Mouse (Mus musculus) CH12.LX (cell line): ENCODE data around the gene Ndufa5. TPM values are rescaled to one million over a fixed set of nuclear protein-coding genes. Genes with fewer than 3 reads are reported as not detected.
A peak's percentile ranks its signal among the peaks of the same experiment; 100 is the strongest.

Source experiments
- DNase-seq: peaks from one replicate; pipeline ENCODE4 v3.0.0-alpha.2; 2013; ENCODE audit errors: extremely low read depth
- H3K27ac ChIP-seq: 2 replicates; pipeline ENCODE4 v1.5.1; 2012; ENCODE audit warnings: low read depth, mild to moderate bottlenecking, control low read depth, moderate library complexity; ENCODE audit not compliant: insufficient read depth
- H3K27me3 ChIP-seq: replicated peaks from 2 replicates; pipeline ENCODE3; 2012; ENCODE audit warnings: inconsistent platforms
- H3K36me3 ChIP-seq, 2 experiments: replicated peaks in 1 of 2; 2 replicates each; pipeline versions ENCODE3 to v1.6.1; 2012; ENCODE audit warnings: inconsistent platforms in 1 of 2, low read length in 1 of 2, mild to moderate bottlenecking in 1 of 2, mixed read lengths in 1 of 2, moderate library complexity in 1 of 2; ENCODE audit not compliant: control insufficient read depth in 1 of 2, insufficient read depth in 1 of 2
- H3K4me1 ChIP-seq, 2 experiments: 2 replicates each; pipeline ENCODE4 v1.6.1; 2012; ENCODE audit warnings: inconsistent platforms in 1 of 2, moderate library complexity in 1 of 2; ENCODE audit not compliant: insufficient read depth in 2 of 2, control insufficient read depth in 1 of 2
- H3K4me2 ChIP-seq: 2 replicates; pipeline ENCODE4 v1.6.1; 2012; ENCODE audit warnings: low read depth, mild to moderate bottlenecking, control low read depth; ENCODE audit not compliant: poor library complexity, insufficient read depth, severe bottlenecking
- H3K4me3 ChIP-seq, 3 experiments: fragments of 150-350 bp in 1 of 3; sonication (generic) in 1 of 3; replicated peaks in 1 of 3; 2 replicates each; pipeline versions ENCODE3 to v1.5.1; 2011 to 2012; ENCODE audit warnings: low read depth in 2 of 3, low read length in 2 of 3, mild to moderate bottlenecking in 2 of 3, moderate library complexity in 2 of 3, control low read depth in 1 of 3, improper control_type of control experiment in 1 of 3, inconsistent platforms in 1 of 3, mixed read lengths in 1 of 3; ENCODE audit not compliant: poor library complexity in 1 of 3
- H3K79me2 ChIP-seq: replicated peaks from 2 replicates; pipeline ENCODE4 v1.6.1; 2012; ENCODE audit warnings: mild to moderate bottlenecking, moderate library complexity; ENCODE audit not compliant: control insufficient read depth, poor library complexity, insufficient read depth, severe bottlenecking; ENCODE audit errors: extremely low read depth
- H3K9ac ChIP-seq: 2 replicates; pipeline ENCODE4 v1.6.1; 2012; ENCODE audit warnings: low read depth, mild to moderate bottlenecking, control low read depth, moderate library complexity; ENCODE audit not compliant: insufficient read depth
- H3K9me3 ChIP-seq: replicated peaks from 2 replicates; pipeline ENCODE3; 2012; ENCODE audit warnings: low read length, inconsistent platforms, mixed read lengths
- CTCF ChIP-seq, 2 experiments: IDR thresholded peaks in 1 of 2; conservative IDR thresholded peaks in 1 of 2; 2 replicates each; pipeline ENCODE4 v1.5.1; 2011 to 2012; ENCODE audit warnings: low read depth in 2 of 2, low read length in 2 of 2, improper control_type of control experiment in 1 of 2, inconsistent platforms in 1 of 2, mild to moderate bottlenecking in 1 of 2, moderate library complexity in 1 of 2
- ETS1 ChIP-seq: conservative IDR thresholded peaks from 2 replicates; pipeline ENCODE4 v1.6.1; 2012; ENCODE audit warnings: low read depth, mild to moderate bottlenecking, inconsistent platforms, low read length, improper control_type of control experiment, moderate library complexity
- GABPA ChIP-seq: IDR thresholded peaks from 2 replicates; pipeline ENCODE4 v1.6.1; 2012; ENCODE audit warnings: low read depth, low read length, improper control_type of control experiment, inconsistent platforms; ENCODE audit not compliant: insufficient replicate concordance
- IRF4 ChIP-seq: IDR thresholded peaks from 2 replicates; pipeline ENCODE4 v1.6.1; 2014; ENCODE audit warnings: low read depth, mild to moderate bottlenecking, inconsistent platforms, low read length, improper control_type of control experiment
- JUN ChIP-seq: IDR thresholded peaks from 2 replicates; pipeline ENCODE4 v1.6.1; 2011; ENCODE audit warnings: low read depth, mild to moderate bottlenecking, low read length, improper control_type of control experiment, moderate library complexity; ENCODE audit not compliant: insufficient read depth
- JUND ChIP-seq: conservative IDR thresholded peaks from 2 replicates; pipeline ENCODE4 v1.6.1; 2011; ENCODE audit warnings: low read depth, low read length, improper control_type of control experiment
- MAFK ChIP-seq: IDR thresholded peaks from 2 replicates; pipeline ENCODE4 v1.6.1; 2011; ENCODE audit warnings: low read length, improper control_type of control experiment; ENCODE audit not compliant: insufficient replicate concordance
- MAZ ChIP-seq: IDR thresholded peaks from 2 replicates; pipeline ENCODE4 v1.6.1; 2012; ENCODE audit warnings: low read depth, mild to moderate bottlenecking, inconsistent platforms, low read length, improper control_type of control experiment, moderate library complexity
- MEF2A ChIP-seq: IDR thresholded peaks from 2 replicates; pipeline ENCODE4 v1.6.1; 2014; ENCODE audit warnings: low read depth, mild to moderate bottlenecking, inconsistent platforms, low read length, improper control_type of control experiment, borderline replicate concordance
- NELFE ChIP-seq: IDR thresholded peaks from 2 replicates; pipeline ENCODE4 v1.6.1; 2011; ENCODE audit warnings: low read depth, low read length, improper control_type of control experiment
- NRF1 ChIP-seq: IDR thresholded peaks from 2 replicates; pipeline ENCODE4 v1.6.1; 2014; ENCODE audit warnings: low read depth, mild to moderate bottlenecking, inconsistent platforms, low read length, improper control_type of control experiment, moderate library complexity
- POLR2A ChIP-seq: IDR thresholded peaks from 2 replicates; pipeline ENCODE4 v1.6.1; 2011; ENCODE audit warnings: low read depth, mild to moderate bottlenecking, improper control_type of control experiment, low read length
- RAD21 ChIP-seq: IDR thresholded peaks from 2 replicates; pipeline ENCODE4 v1.6.1; 2011; ENCODE audit warnings: low read depth, mild to moderate bottlenecking, low read length, improper control_type of control experiment, moderate library complexity
- RCOR1 ChIP-seq: conservative IDR thresholded peaks from 2 replicates; pipeline ENCODE4 v1.6.1; 2012; ENCODE audit warnings: low read depth, mild to moderate bottlenecking, inconsistent platforms, low read length, improper control_type of control experiment
- SIN3A ChIP-seq: IDR thresholded peaks from 2 replicates; pipeline ENCODE4 v1.6.1; 2012; ENCODE audit warnings: low read length, improper control_type of control experiment, inconsistent platforms
- SMC3 ChIP-seq: IDR thresholded peaks from 2 replicates; pipeline ENCODE4 v1.6.1; 2011; ENCODE audit warnings: low read depth, low read length, improper control_type of control experiment
- TCF12 ChIP-seq: IDR thresholded peaks from 2 replicates; pipeline ENCODE4 v1.6.1; 2014; ENCODE audit warnings: low read depth, mild to moderate bottlenecking, inconsistent platforms, low read length, improper control_type of control experiment
- ZC3H11A ChIP-seq: IDR thresholded peaks from 2 replicates; pipeline ENCODE4 v1.6.1; 2012; ENCODE audit warnings: low read depth, mild to moderate bottlenecking, inconsistent platforms, low read length, improper control_type of control experiment
- ZKSCAN1 ChIP-seq: IDR thresholded peaks from 2 replicates; pipeline ENCODE4 v1.6.1; 2012; ENCODE audit warnings: low read depth, inconsistent platforms, low read length, improper control_type of control experiment, borderline replicate concordance
- ZMIZ1 ChIP-seq: IDR thresholded peaks from 2 replicates; pipeline ENCODE4 v1.6.1; 2012; ENCODE audit warnings: low read depth, mild to moderate bottlenecking, inconsistent platforms, low read length, improper control_type of control experiment
- dilution Hi-C: fragments of 300-500 bp; cut with MboI; formaldehyde crosslinking; loops from 2 replicates; pipeline ENCODE4 v1.14.3; 2020; ENCODE audit warnings: low sequenced_read_pairs; ENCODE audit not compliant: extremely low pct_unique_long_range_greater_than_20kb, extremely low pct_ligation_motif_present
- in situ Hi-C: fragments of 300-500 bp; cut with MboI; formaldehyde crosslinking; loops from 3 replicates; pipeline ENCODE4 v1.14.3; 2019; ENCODE audit warnings: low sequenced_read_pairs, low pct_ligation_motif_present, low pct_unique_long_range_greater_than_20kb, mixed read lengths
- polyA plus RNA-seq: library from polyadenylated mRNA; unstranded; fragments of >175 nt; gene quantifications from 2 replicates; pipeline ENCODE4 v1.2.1, GENCODE M21; 2012; ENCODE audit warnings: low read depth; ENCODE audit not compliant: insufficient read length
- total RNA-seq, 2 experiments: library from RNA; depleted of rRNA; stranded (reverse); fragments of 300-350 nt in 1 of 2; fragments of >200 nt in 1 of 2; gene quantifications; 2 replicates each; pipeline ENCODE4 v1.2.3; 2012 to 2014

Gene Ndufa5
- total and polyA plus RNA-seq, 3 experiments = 67.2 to 372 (median 162) TPM

GRCm38 (mm10) chr6:24543119-24543591 is 15.3 kb upstream of the Ndufa5 start:
- H3K79me2 ChIP-seq = no peaks in the 10 kb centered on the region
- H3K27me3 ChIP-seq = no peaks in the 10 kb centered on the region
- dilution Hi-C loops (no loop called here), in situ Hi-C loops (no loop called here)
- no peak overlapping the region for H3K9ac ChIP-seq
- H3K27ac ChIP-seq = no peak overlapping the region
- no peak overlapping the region for H3K4me3 ChIP-seq
- no peaks in the 10 kb centered on the region for H3K9me3 ChIP-seq
- H3K4me1 ChIP-seq = peaks cover 0 to 20% of the 10 kb centered on the region in 2 experiments; a peak in 2 of 4 replicates
- DNase-seq = no peak
- TF ChIP-seq MAFK (peak; percentile 49; the same call in 1 of the 2 replicates), ZMIZ1 (no peak), MAZ (no peak)
- no peaks in the 10 kb centered on the region for H3K36me3 ChIP-seq
- no peak overlapping the region for H3K4me2 ChIP-seq

GRCm38 (mm10) chr6:24542393-24542792 is 14.6 kb upstream of the Ndufa5 start:
- H3K4me2 ChIP-seq = no peak overlapping the region
- no peak overlapping the region for H3K4me3 ChIP-seq
- DNase-seq = no peak
- in situ Hi-C loops (no loop called here), dilution Hi-C loops (no loop called here)
- no peak overlapping the region for H3K9ac ChIP-seq
- no peaks in the 10 kb centered on the region for H3K79me2 ChIP-seq
- H3K27me3 ChIP-seq = no peaks in the 10 kb centered on the region
- no peaks in the 10 kb centered on the region for H3K36me3 ChIP-seq
- H3K27ac ChIP-seq = no peak overlapping the region
- H3K9me3 ChIP-seq = no peaks in the 10 kb centered on the region
- TF ChIP-seq NRF1 = no peak
- no peak for TF ChIP-seq RAD21
- no peak for TF ChIP-seq RCOR1
- no peak for TF ChIP-seq MEF2A
- TF ChIP-seq SIN3A = no peak
- no peak for TF ChIP-seq ETS1
- TF ChIP-seq JUND = no peak
- no peak for TF ChIP-seq ZC3H11A
- TF ChIP-seq SMC3 = no peak
- no peak for TF ChIP-seq ZKSCAN1
- no peak for TF ChIP-seq TCF12
- TF ChIP-seq IRF4 = no peak
- no peak for TF ChIP-seq POLR2A
- TF ChIP-seq MAZ = no peak
- no peak for TF ChIP-seq CTCF (conservative IDR thresholded peaks at IDR 0.05 in 1 of 2, IDR thresholded peaks at IDR 0.05 in 1 of 2; ENCODE audit: low read depth in 2 of 2, low read length in 2 of 2)
- no peak for TF ChIP-seq JUN
- no peak for TF ChIP-seq NELFE
- TF ChIP-seq GABPA = no peak
- TF ChIP-seq ZMIZ1 = no peak
- H3K4me1 ChIP-seq = peaks cover 0 to 20% of the 10 kb centered on the region in 2 experiments; a peak in 2 of 4 replicates
